ENCODE assay signal across 11 mouse cellular contexts in genomic region chr8:103314279-103315022, GRCm38 (mm10).
DNase-seq lines count a peak whose midpoint lies in the region; ATAC-seq and TF ChIP-seq lines count a peak whose summit lies in the region.
"Had no signal": no experiment of that assay in that cellular context is flagged by ENCODE, and none has a peak within 500 bp of the region (broad histone marks: within the 10 kb centered on the region; RNA-seq: fewer than 3 reads in every experiment).

No protein-coding gene starts in this region.

- H3K27me3 ChIP-seq in midbrain, embryonic 16.5 days (ENCODE audit: control insufficient read depth, insufficient read depth, low read depth, low read length) = no peaks in the 10 kb centered on the region; the same call in 1 of the 2 replicates
- H3K27me3 ChIP-seq: megakaryocyte, embryonic 14.5 days had no signal

- intact Hi-C loops in gastrocnemius, postnatal 14 days (cut with DNase I; ENCODE audit: low total_unique reads) = no loop called here

- no peak for TF ChIP-seq CTCF in layer of hippocampus, adult 2 months (conservative IDR thresholded peaks at IDR 0.05)

- H3K27ac ChIP-seq in layer of hippocampus, adult 2 months = no peak overlapping the region
- no peak overlapping the region for H3K27ac ChIP-seq in midbrain, embryonic 16.5 days (ENCODE audit: low read length)
- H3K27ac ChIP-seq: heart, embryonic 10.5 days had no signal

- H3K4me3 ChIP-seq in layer of hippocampus, adult 2 months = no peak overlapping the region
- H3K4me3 ChIP-seq in midbrain, embryonic 16.5 days (ENCODE audit: low read depth, low read length) = no peak overlapping the region
- H3K4me3 ChIP-seq: heart, embryonic 10.5 days; megakaryocyte, embryonic 14.5 days had no signal

- no peak overlapping the region for H3K9ac ChIP-seq in midbrain, embryonic 16.5 days (ENCODE audit: low read depth, low read length)

- H3K9me3 ChIP-seq in midbrain, embryonic 16.5 days (replicated peaks; ENCODE audit: control insufficient read depth, low read length, poor library complexity, severe bottlenecking) = no peaks in the 10 kb centered on the region
- H3K9me3 ChIP-seq: heart, embryonic 10.5 days; megakaryocyte, embryonic 14.5 days had no signal

- ATAC-seq in midbrain, embryonic 16.5 days = peak; percentile 84

- H3K36me3 ChIP-seq in midbrain, embryonic 16.5 days (ENCODE audit: control insufficient read depth, insufficient read depth, low read length) = no peaks in the 10 kb centered on the region
- H3K36me3 ChIP-seq: heart, embryonic 10.5 days had no signal

- 7% methylated on average over 1 of the region's 1 CpGs for WGBS in midbrain, embryonic 16.5 days

- DNase-seq in cerebellum, adult 9-10 months = peak; percentile 3
- DNase-seq in cerebellum, postnatal 14 days = no peak
- DNase-seq in fibroblast of lung, adult 2 months (ENCODE audit: low read depth) = peak; percentile 23
- peak; percentile 23 to 55 for DNase-seq in layer of hippocampus, adult 2 months (ENCODE audit: low spot score in 2 of 2)
- no peak for DNase-seq in ovary, adult 18-20 months (ENCODE audit: low spot score)
- DNase-seq in heart, postnatal 4 days = no peak
- no peak for DNase-seq in gastrocnemius, postnatal 14 days
- DNase-seq: cerebellum, postnatal 25 days had no signal

- H3K4me1 ChIP-seq in midbrain, embryonic 16.5 days (ENCODE audit: control insufficient read depth, insufficient read depth, low read length) = peaks cover 3% of the 10 kb centered on the region; the same call in 1 of the 2 replicates
- H3K4me1 ChIP-seq: heart, embryonic 10.5 days; megakaryocyte, embryonic 14.5 days had no signal

- H3K4me2 ChIP-seq in midbrain, embryonic 16.5 days (ENCODE audit: low read length) = no peak overlapping the region

Comparison
In these comparisons a context has a peak if more than half of its experiments do, and no peak if none do; other contexts are left out.
1. DNase-seq: peak in cerebellum, adult 9-10 months (single experiment), fibroblast of lung, adult 2 months (single experiment) and layer of hippocampus, adult 2 months (2 of 2); none in cerebellum, postnatal 14 days (0 of 2), ovary, adult 18-20 months (single experiment), heart, postnatal 4 days (single experiment) and gastrocnemius, postnatal 14 days (single experiment).